Mouse (Mus musculus): ENCODE data around the gene Chrm1.

Gene Chrm1

DNA sequence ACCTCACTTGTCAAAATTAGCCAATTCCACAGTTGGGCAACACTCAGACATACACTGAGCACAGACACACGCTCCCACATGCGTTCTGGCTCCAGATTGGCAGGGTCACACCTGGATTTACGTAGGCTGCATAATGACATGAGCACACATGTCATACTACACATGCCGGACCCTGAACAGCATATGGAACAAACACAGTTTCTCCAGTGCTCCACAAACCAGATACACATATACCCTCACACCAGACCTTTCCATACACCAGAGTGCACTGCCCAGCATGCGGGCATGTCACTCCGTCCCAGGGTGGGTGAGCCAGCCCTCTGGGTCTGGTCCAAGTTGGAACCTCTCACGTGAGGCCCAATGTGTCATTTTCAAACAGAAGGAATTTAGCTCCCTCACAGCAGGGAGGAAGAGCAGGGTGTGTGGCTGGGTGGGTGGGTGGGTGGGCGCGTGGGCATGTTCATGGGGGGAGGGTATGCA lies at the start of gene Chrm1:
Chrm1 (plus strand) TSS at position 430 of the 480 bp plus-strand sequence.
- no peak for DNase-seq (ENCODE audit: extremely low spot score, low read depth, low spot score)

GRCm38 (mm10) chr19:8614343-8614742 lies 49.2 kb upstream of the Chrm1 start:
- no peak for DNase-seq (ENCODE audit: extremely low spot score, low read depth, low spot score)

GRCm38 (mm10) chr19:8616314-8616713 lies 47.3 kb upstream of the Chrm1 start:
- DNase-seq (ENCODE audit: extremely low spot score, low read depth, low spot score), result no peak

- DNase-seq (ENCODE audit: extremely low spot score, low read depth, low spot score), result no peak
Observed at GRCm38 (mm10) chr19:8617904-8618303, 45.7 kb upstream of the Chrm1 start, which contains the start of gene Slc22a6. Slc22a6 (plus strand) TSS chr19:8618039.

DNA sequence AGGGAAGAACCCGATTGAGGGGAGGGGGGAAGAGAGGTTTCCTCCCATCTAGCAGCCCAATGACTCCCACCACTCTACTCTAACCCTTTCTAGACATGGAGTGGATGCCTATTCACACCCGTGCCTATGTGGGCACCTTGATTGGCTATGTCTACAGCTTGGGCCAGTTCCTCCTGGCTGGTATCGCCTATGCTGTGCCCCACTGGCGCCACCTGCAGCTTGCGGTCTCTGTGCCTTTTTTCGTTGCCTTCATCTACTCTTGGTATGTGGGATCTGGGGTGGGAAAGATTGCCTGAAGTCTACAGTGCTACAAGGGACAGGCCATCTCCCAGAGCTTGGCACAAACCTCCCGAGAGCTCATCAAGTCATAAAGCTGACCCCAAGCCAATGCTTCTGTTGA lies 42.5 kb upstream of the Chrm1 start:
- no peak for DNase-seq (ENCODE audit: extremely low spot score, low read depth, low spot score)

GRCm38 (mm10) chr19:8630249-8630648 lies 33.3 kb upstream of the Chrm1 start:
- DNase-seq (ENCODE audit: extremely low spot score, low read depth, low spot score), result no peak

GRCm38 (mm10) chr19:8630826-8631225 lies 32.8 kb upstream of the Chrm1 start:
- no peak for DNase-seq (ENCODE audit: extremely low spot score, low read depth, low spot score)

DNA sequence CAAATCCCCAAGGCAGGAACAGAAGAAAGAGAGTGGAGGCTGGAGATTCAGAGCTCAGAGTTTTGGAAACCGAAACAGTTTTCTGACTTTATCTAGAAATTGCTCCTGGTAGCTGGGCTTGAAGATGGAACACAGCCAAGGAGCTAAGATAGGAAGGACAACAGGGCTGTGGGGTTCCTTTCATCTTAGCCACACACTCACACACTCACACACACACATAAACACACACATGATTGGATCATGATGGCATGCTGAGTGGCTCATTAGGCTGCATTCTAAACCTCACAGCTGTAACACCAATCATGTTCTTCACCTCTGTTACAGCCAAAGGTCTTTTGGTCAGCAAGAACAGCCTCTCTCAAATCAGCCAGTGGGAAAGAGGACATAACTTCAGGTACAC lies 31.6 kb upstream of the Chrm1 start:
- DNase-seq (ENCODE audit: extremely low spot score, low read depth, low spot score), result no peak

DNA sequence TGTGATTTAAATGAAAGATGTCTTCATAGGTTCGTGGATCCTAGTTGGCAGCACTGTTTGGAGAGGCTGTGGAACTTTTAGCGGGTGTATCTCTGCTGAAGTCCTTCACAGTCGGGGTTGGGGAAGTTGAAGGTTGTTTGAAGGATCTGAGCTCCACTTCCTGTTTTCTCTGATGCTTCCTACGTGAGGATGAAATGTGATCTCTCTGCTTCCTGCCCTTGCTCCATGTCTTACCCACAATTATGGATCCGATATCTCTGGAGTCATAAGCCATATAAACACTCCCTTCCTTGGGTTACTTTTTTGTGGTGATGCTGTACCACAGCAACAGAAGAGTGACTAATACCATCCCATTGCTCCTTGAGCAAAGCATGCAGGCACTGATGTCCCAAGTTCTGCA lies 21.5 kb upstream of the Chrm1 start:
- DNase-seq (ENCODE audit: extremely low spot score, low read depth, low spot score), result no peak

GRCm38 (mm10) chr19:8646393-8646792 lies 17.2 kb upstream of the Chrm1 start:
- DNase-seq (ENCODE audit: extremely low spot score, low read depth, low spot score), result no peak

DNA sequence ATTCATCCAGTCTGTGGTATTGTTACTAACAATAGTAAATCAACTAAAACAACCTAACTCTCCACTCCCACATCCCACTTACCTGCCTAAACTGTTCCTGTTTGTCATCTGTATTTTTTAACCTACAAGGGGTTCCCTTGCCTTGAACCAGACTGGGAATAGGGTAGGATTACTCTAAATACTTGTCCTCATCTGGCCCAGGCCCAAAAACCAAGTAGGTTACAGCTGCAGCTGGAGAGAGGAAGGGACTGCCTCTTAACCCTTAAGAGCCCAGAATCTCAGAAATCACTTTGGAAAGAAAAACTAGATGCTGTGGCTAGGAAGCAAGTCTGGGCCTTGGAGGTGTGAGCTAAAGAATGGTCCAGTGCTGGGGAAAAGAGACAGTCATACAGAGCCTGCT lies 7.8 kb upstream of the Chrm1 start:
- no peak for DNase-seq (ENCODE audit: extremely low spot score, low read depth, low spot score)

- no peak for DNase-seq (ENCODE audit: extremely low spot score, low read depth, low spot score)
Observed at GRCm38 (mm10) chr19:8656341-8656740, 7.2 kb upstream of the Chrm1 start.

GRCm38 (mm10) chr19:8661821-8662307 lies 1.7 kb upstream of the Chrm1 start:
- DNase-seq (ENCODE audit: extremely low spot score, low read depth, low spot score), result no peak

GRCm38 (mm10) chr19:8662337-8662736 lies 1.3 kb upstream of the Chrm1 start:
- DNase-seq (ENCODE audit: extremely low spot score, low read depth, low spot score), result peak; percentile 18

DNA sequence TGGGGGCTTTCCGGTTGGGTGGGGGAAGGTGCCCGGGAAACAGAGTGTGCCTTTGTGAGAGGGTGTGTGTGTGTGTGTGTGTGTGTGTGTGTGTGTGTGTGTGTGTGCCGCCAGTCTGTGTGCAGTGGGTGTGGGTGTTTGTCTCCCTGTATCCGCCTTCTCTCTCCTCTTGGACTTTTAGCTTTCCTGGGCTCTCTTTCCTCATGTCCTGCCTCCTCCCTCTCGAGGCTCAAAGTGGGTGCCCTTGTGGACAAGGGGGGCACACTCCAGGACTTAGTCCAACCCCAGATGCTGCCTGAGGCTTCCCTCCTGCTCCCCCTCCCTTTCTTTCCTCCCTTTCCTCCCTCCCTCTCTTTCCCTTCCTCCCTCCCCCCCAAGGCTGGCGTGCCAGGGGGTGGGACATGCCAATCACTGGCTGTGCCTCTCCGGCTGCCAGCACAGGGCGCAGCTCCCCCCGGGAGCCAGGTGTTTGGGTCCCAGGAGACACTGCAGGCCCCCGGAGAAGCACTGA lies 377 bp downstream of the Chrm1 start:
- DNase-seq (ENCODE audit: extremely low spot score, low read depth, low spot score), result no peak

DNA sequence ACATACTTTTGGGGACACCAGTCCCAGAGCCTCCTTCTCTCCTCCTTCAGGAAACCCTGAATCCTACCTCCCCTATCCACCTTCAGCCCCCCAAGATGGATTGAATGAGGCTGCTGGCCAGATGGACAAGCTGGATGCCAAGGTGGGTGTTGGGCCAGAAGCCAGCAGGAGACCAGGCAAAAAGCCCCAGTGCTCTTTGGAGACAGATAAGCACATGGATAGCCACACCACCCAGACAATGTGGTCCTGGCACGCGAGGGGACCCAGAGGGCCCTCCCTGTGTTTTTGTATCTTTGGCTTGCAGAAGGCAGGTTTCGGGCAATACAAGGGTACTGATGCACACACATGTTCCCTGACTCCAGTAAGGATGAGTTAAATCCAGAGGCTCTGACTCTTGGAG lies 1.3 kb downstream of the Chrm1 start:
- no peak for DNase-seq (ENCODE audit: extremely low spot score, low read depth, low spot score)

GRCm38 (mm10) chr19:8665746-8666145 lies 2.2 kb downstream of the Chrm1 start:
- DNase-seq (ENCODE audit: extremely low spot score, low read depth, low spot score), result no peak

DNA sequence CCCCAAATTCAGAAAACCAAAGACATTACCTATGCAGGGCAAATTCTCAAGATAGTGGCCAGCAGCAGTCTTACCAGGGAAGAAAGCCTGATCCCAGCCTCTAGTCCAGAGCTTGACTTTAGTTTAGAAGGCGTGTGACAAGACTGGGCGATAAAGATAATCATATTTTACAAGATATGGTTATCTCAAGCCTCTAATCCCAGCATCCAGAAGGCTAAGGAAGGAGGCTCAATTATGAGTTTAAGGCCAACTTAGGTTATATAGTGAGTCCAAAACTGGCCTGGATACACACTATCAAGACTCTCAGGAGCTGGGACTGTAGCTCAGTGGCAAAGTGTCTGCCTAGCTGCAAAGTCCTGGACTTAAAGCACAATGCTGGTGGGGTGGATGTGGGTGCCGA lies 9.3 kb downstream of the Chrm1 start:
- no peak for DNase-seq (ENCODE audit: extremely low spot score, low read depth, low spot score)

DNA sequence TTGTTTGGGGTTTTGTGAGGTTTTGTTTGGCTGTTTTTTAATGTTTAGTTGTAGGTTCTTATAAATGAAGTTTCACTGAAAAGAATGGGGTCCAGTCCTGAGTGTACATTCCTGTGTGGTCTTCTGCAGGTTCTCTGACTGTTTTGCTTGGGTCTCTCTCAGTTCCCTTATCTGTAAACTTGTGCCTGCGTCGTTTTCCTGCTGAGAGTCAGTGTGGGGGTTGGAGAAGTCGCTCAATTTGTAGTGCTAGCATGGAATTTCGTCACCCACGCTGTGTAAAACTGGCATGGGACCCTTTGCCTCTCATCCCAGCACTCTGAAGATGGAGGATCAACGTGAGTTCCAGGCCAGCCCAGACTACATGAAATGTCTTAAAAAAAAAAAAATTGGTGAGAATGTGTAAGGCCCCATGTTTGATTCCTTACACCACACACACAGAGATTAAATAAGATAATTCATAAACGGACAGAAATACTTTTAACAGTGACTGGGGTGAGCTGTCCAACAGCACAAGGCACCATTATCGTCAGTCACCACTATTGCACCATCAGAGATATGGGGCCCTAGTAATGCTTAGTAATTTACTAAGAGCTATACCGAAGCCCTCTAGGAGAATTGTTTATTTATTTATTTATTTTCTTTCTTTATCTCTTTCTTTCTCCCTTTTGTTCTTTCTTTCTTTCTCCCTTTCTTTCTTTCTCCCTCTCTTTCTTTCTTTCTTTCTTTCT lies 9.9 kb downstream of the Chrm1 start:
- DNase-seq (ENCODE audit: extremely low spot score, low read depth, low spot score), result no peak

GRCm38 (mm10) chr19:8679031-8679779 lies 15.6 kb downstream of the Chrm1 start:
- DNase-seq (ENCODE audit: extremely low spot score, low read depth, low spot score), result no peak

DNA sequence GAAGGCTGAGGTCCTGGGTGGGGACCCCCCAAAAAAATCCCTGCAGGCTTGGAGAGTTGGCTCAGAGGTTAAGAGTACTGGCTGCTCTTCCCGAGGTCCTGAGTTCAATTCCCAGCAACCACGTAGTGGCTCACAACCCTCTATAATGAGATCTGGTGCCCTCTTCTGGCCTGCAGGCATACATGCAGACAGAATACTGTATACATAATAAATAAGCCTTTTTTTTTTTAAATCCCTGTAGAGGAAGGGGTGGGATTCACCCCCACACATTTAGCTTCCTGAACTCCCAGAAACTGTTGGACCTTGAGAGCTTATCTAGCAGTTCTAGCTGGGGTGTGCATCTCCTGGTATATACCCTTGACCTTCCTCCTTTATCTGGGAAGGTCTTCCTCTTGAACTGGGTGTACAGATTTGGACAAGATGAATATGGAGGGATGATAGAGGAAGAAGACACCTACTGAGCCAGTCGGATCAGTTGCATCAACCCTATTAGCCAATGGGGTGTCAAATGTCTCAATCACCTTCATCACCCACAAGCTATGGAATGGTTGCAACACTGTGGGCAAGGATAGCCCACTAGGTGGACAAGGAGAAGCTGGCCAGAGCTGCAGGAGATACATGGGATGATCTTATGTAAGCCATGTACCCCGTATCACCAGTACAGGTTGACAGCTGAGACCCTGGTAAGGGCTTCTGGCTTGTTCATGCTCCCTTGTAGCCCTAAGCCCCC lies 18.2 kb downstream of the Chrm1 start:
- DNase-seq (ENCODE audit: extremely low spot score, low read depth, low spot score), result no peak

Measured in hindlimb bud, embryonic 11.5 days (tissue).